Mouse (Mus musculus): ENCODE data around the gene Gm4881.

Gene Gm4881

GRCm38 (mm10) chr7:24944257-24944950 lies at the start of gene Gm4881:
Gm4881 (minus strand) TSS chr7:24944494.
- in situ Hi-C loops (cut with MboI; ENCODE audit: low sequenced_read_pairs), result no loop called here

- in situ Hi-C loops (cut with MboI; ENCODE audit: low sequenced_read_pairs), result no loop called here
These were observed 48.8 kb upstream of the Gm4881 start for GRCm38 (mm10) chr7:24993081-24993480.

GRCm38 (mm10) chr7:24990478-24990877 lies 46.2 kb upstream of the Gm4881 start:
- in situ Hi-C loops (cut with MboI; ENCODE audit: low sequenced_read_pairs), result no loop called here

GRCm38 (mm10) chr7:24987941-24988340 lies 43.6 kb upstream of the Gm4881 start:
- in situ Hi-C loops (cut with MboI; ENCODE audit: low sequenced_read_pairs), result no loop called here

GRCm38 (mm10) chr7:24985799-24986198 lies 41.5 kb upstream of the Gm4881 start:
- in situ Hi-C loops (cut with MboI; ENCODE audit: low sequenced_read_pairs), result no loop called here

GRCm38 (mm10) chr7:24984307-24984706 lies 40.0 kb upstream of the Gm4881 start:
- in situ Hi-C loops (cut with MboI; ENCODE audit: low sequenced_read_pairs), result no loop called here

GRCm38 (mm10) chr7:24983396-24983795 lies 39.1 kb upstream of the Gm4881 start:
- in situ Hi-C loops (cut with MboI; ENCODE audit: low sequenced_read_pairs), result no loop called here

GRCm38 (mm10) chr7:24980439-24980838 lies 36.1 kb upstream of the Gm4881 start:
- in situ Hi-C loops (cut with MboI; ENCODE audit: low sequenced_read_pairs), result no loop called here

- in situ Hi-C loops (cut with MboI; ENCODE audit: low sequenced_read_pairs), result no loop called here
These were observed 34.5 kb upstream of the Gm4881 start for GRCm38 (mm10) chr7:24978781-24979180.

GRCm38 (mm10) chr7:24974893-24975595 lies 30.8 kb upstream of the Gm4881 start:
- in situ Hi-C loops (cut with MboI; ENCODE audit: low sequenced_read_pairs), result no loop called here

- in situ Hi-C loops (cut with MboI; ENCODE audit: low sequenced_read_pairs), result no loop called here
These were observed 29.6 kb upstream of the Gm4881 start for GRCm38 (mm10) chr7:24973902-24974301.

- in situ Hi-C loops (cut with MboI; ENCODE audit: low sequenced_read_pairs), result no loop called here
These were observed 28.9 kb upstream of the Gm4881 start for GRCm38 (mm10) chr7:24973208-24973607.

- in situ Hi-C loops (cut with MboI; ENCODE audit: low sequenced_read_pairs), result no loop called here
These were observed 27.9 kb upstream of the Gm4881 start, which contains the start of gene Rabac1 for GRCm38 (mm10) chr7:24971972-24972893. Rabac1 (minus strand) TSS chr7:24972754.

- in situ Hi-C loops (cut with MboI; ENCODE audit: low sequenced_read_pairs), result no loop called here
These were observed 27.1 kb upstream of the Gm4881 start for GRCm38 (mm10) chr7:24971261-24971971.

GRCm38 (mm10) chr7:24970341-24970740 lies 26.0 kb upstream of the Gm4881 start:
- in situ Hi-C loops (cut with MboI; ENCODE audit: low sequenced_read_pairs), result no loop called here

GRCm38 (mm10) chr7:24969805-24970204 lies 25.5 kb upstream of the Gm4881 start:
- in situ Hi-C loops (cut with MboI; ENCODE audit: low sequenced_read_pairs), result loop anchor here (10.0 kb wide), 1 partner anchor 125 kb away; no protein-coding TSS in a partner anchor

GRCm38 (mm10) chr7:24968463-24968862 lies 24.2 kb upstream of the Gm4881 start:
- in situ Hi-C loops (cut with MboI; ENCODE audit: low sequenced_read_pairs), result loop anchor here (10.0 kb wide), 1 partner anchor 124 kb away; no protein-coding TSS in a partner anchor

- in situ Hi-C loops (cut with MboI; ENCODE audit: low sequenced_read_pairs), result loop anchor here (10.0 kb wide), 1 partner anchor 123 kb away; no protein-coding TSS in a partner anchor
These were observed 23.7 kb upstream of the Gm4881 start for GRCm38 (mm10) chr7:24967966-24968365.

GRCm38 (mm10) chr7:24964897-24965535 lies 20.7 kb upstream of the Gm4881 start:
- in situ Hi-C loops (cut with MboI; ENCODE audit: low sequenced_read_pairs), result loop anchor here (10.0 kb wide), 1 partner anchor 120 kb away; no protein-coding TSS in a partner anchor

GRCm38 (mm10) chr7:24964288-24964687 lies 20.0 kb upstream of the Gm4881 start:
- in situ Hi-C loops (cut with MboI; ENCODE audit: low sequenced_read_pairs), result loop anchor here (10.0 kb wide), 1 partner anchor 119 kb away; no protein-coding TSS in a partner anchor
